8 mouse cellular contexts compared by ENCODE assay signal in the genomic region with DNA sequence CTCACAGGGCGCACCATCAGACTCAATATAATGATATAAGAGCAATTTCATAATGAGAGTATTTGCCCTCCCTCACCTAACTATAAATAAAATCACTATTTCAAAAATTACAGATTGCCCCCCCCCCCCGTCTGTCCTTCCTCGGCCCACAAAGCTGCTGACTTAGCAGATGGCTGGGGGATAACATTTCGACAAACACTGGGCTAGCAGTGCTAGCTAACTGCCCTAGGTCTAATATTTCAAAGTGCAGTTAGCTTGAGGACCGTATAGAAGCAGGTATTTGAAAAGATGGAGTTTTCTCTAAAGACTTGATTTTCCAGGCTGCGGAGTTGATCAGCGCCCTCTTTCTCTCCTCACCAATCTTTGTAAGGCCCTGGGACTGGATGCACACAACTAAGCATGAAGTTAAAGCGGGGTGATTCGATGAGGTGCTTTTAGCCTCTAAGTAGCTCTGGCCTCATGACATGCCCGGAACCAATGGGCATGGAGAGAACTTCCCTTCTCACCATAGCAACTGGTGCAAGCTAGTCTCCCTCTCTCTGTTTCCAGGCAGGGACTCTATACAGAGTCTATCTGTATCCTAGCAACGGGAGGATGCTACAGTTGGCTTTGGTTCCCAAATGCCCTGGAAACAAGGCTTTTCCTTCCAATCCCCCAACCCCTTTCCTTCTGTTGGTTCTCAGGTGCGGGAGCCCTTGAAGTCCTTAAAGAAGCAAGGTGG.
DNase-seq lines count a peak whose midpoint lies in the region; ATAC-seq and TF ChIP-seq lines count a peak whose summit lies in the region.

No protein-coding gene starts in this region.

- peaks cover 12 to 19% of the 10 kb centered on the region in 2 experiments for H3K4me1 ChIP-seq in MEL (ENCODE audit: control insufficient read depth in 1 of 2, insufficient read depth in 2 of 2, low read length in 2 of 2)
- peaks cover 42% of the 10 kb centered on the region for H3K4me1 ChIP-seq in midbrain, embryonic 13.5 days (replicated peaks)

- peaks cover 7% of the 10 kb centered on the region; the same call in 1 of the 2 replicates for H3K79me2 ChIP-seq in MEL (ENCODE audit: control insufficient read depth, insufficient read depth, low read length, poor library complexity)

- no peaks in the 10 kb centered on the region for H3K9me3 ChIP-seq in MEL (replicated peaks; ENCODE audit: insufficient read depth, low read length)
- H3K9me3 ChIP-seq in midbrain, embryonic 13.5 days = no peaks in the 10 kb centered on the region

- no peaks in the 10 kb centered on the region for H3K27me3 ChIP-seq in MEL (ENCODE audit: control insufficient read depth in 1 of 2, insufficient read depth in 2 of 2, low read length in 2 of 2)
- 0 out of 2 replicates have a peak, but pooled peaks cover 2% of the 10 kb centered on the region for H3K27me3 ChIP-seq in midbrain, embryonic 13.5 days

- TF ChIP-seq CTCF in MEL (IDR thresholded peaks at IDR 0.05 in 2 of 3, conservative IDR thresholded peaks at IDR 0.05 in 1 of 3; ENCODE audit: control insufficient read depth in 1 of 3, insufficient read depth in 1 of 3, low read depth in 2 of 3, low read length in 3 of 3, poor library complexity in 1 of 3, severe bottlenecking in 1 of 3) = no peak

- H3K9ac ChIP-seq in MEL (ENCODE audit: control insufficient read depth, low read depth, low read length, poor library complexity, severe bottlenecking) = peak overlapping the region; percentile 97
- no peak overlapping the region for H3K9ac ChIP-seq in midbrain, embryonic 13.5 days (replicated peaks)

- 43% methylated on average over 12 of the region's 12 CpGs for WGBS in midbrain, embryonic 13.5 days

- H3K4me3 ChIP-seq in MEL (ENCODE audit: control insufficient read depth in 1 of 2, insufficient read depth in 1 of 2, low read depth in 2 of 2, low read length in 2 of 2) = peak overlapping the region; percentile 62 to 71
- H3K4me3 ChIP-seq in midbrain, embryonic 13.5 days (replicated peaks) = no peak overlapping the region

- H3K36me3 ChIP-seq in MEL (ENCODE audit: control insufficient read depth in 1 of 2, insufficient read depth in 2 of 2, low read length in 2 of 2) = peaks cover 0 to 26% of the 10 kb centered on the region in 2 experiments; a peak in 2 of 4 replicates
- no peaks in the 10 kb centered on the region for H3K36me3 ChIP-seq in midbrain, embryonic 13.5 days

- H3K4me2 ChIP-seq in midbrain, embryonic 13.5 days (replicated peaks) = no peak overlapping the region

- no peak for TF ChIP-seq RAD21 in MEL (IDR thresholded peaks at IDR 0.05; ENCODE audit: low read depth, low read length)

- ATAC-seq in midbrain, embryonic 13.5 days = peak; percentile 82
- no peak for ATAC-seq in activated CD4-positive, CD25-positive, alpha-beta regulatory T cell, adult 4 months

- peak overlapping the region; percentile 100 for H3K27ac ChIP-seq in MEL (ENCODE audit: control insufficient read depth, low read depth, low read length)
- no peak overlapping the region for H3K27ac ChIP-seq in midbrain, embryonic 13.5 days

- DNase-seq in MEL (ENCODE audit: low read depth, low spot score) = peak; percentile 89
- peak; percentile 67 for DNase-seq in embryo, embryonic 11 days
- peak; percentile 61 to 81 for DNase-seq in layer of hippocampus, adult 18-20 months (ENCODE audit: low spot score in 2 of 2)
- no peak for DNase-seq in adrenal gland, adult (ENCODE audit: inconsistent age in 2 of 2, low spot score in 1 of 2)
- DNase-seq in urinary bladder, adult 2 months (ENCODE audit: low spot score) = no peak
- no peak for DNase-seq in thymus, postnatal 36 days

- no peak; a peak in 1 of 4 replicates for TF ChIP-seq POLR2A in MEL (IDR thresholded peaks at IDR 0.05; ENCODE audit: control insufficient read depth in 1 of 2, insufficient read depth in 1 of 2, low read depth in 1 of 2, low read length in 2 of 2, poor library complexity in 1 of 2)

- TF ChIP-seq EP300 in MEL (IDR thresholded peaks at IDR 0.05; ENCODE audit: low read depth in 1 of 2, low read length in 2 of 2) = no peak; a peak in 1 of 4 replicates

TF ChIP-seq in MEL, 35 proteins besides CTCF, POLR2A, EP300 and RAD21:
- TF ChIP-seq USF1 (IDR thresholded peaks at IDR 0.05; ENCODE audit: low read depth, low read length) (peak; percentile 79), ZKSCAN1 (IDR thresholded peaks at IDR 0.05; ENCODE audit: low read depth, low read length) (no peak), SIN3A (IDR thresholded peaks at IDR 0.05; ENCODE audit: low read length) (peak; percentile 58), CHD2 (IDR thresholded peaks at IDR 0.05; ENCODE audit: low read length) (no peak), TBP (IDR thresholded peaks at IDR 0.05; ENCODE audit: low read depth, low read length) (no peak; the same call in 1 of the 2 replicates), MAZ (IDR thresholded peaks at IDR 0.05; ENCODE audit: low read depth, low read length) (peak; percentile 42; the same call in 1 of the 2 replicates), ETS1 (IDR thresholded peaks at IDR 0.05; ENCODE audit: low read depth, low read length) (no peak), MAFK (IDR thresholded peaks at IDR 0.05; ENCODE audit: borderline replicate concordance, low read depth, low read length) (peak; percentile 85), GABPA (IDR thresholded peaks at IDR 0.05; ENCODE audit: low read depth, low read length) (no peak), POLR2AphosphoS5 (IDR thresholded peaks at IDR 0.05; ENCODE audit: borderline replicate concordance, low read depth, low read length) (no peak), MEF2A (IDR thresholded peaks at IDR 0.05; ENCODE audit: extremely low read depth, insufficient replicate concordance, low read depth, low read length, poor library complexity, severe bottlenecking) (no peak), ELF1 (IDR thresholded peaks at IDR 0.05; ENCODE audit: low read depth, low read length) (no peak), BHLHE40 (IDR thresholded peaks at IDR 0.05; ENCODE audit: borderline replicate concordance, low read depth, low read length) (no peak), E2F4 (IDR thresholded peaks at IDR 0.05; ENCODE audit: borderline replicate concordance, low read depth, low read length) (no peak), KAT2A (conservative IDR thresholded peaks at IDR 0.05; ENCODE audit: low read depth, low read length) (no peak), JUND (IDR thresholded peaks at IDR 0.05; ENCODE audit: low read depth, low read length) (no peak), MAX (IDR thresholded peaks at IDR 0.05; ENCODE audit: low read length) (peak; percentile 57; the same call in 1 of the 2 replicates), SMC3 (IDR thresholded peaks at IDR 0.05; ENCODE audit: low read depth, low read length) (no peak), CHD1 (IDR thresholded peaks at IDR 0.05; ENCODE audit: low read depth, low read length) (no peak), MYB (IDR thresholded peaks at IDR 0.05; ENCODE audit: low read depth, low read length) (no peak), GATA1 (IDR thresholded peaks at IDR 0.05; ENCODE audit: low read depth, low read length) (no peak), TAL1 (IDR thresholded peaks at IDR 0.05; ENCODE audit: low read length) (no peak), HCFC1 (IDR thresholded peaks at IDR 0.05; ENCODE audit: low read depth, low read length) (no peak), UBTF (IDR thresholded peaks at IDR 0.05; ENCODE audit: borderline replicate concordance, insufficient read depth, low read depth, low read length) (no peak), POLR2AphosphoS2 (IDR thresholded peaks at IDR 0.05; ENCODE audit: low read length) (no peak), ZC3H11A (IDR thresholded peaks at IDR 0.05; ENCODE audit: low read depth, low read length) (no peak), NRF1 (IDR thresholded peaks at IDR 0.05; ENCODE audit: insufficient read depth, low read depth, low read length, poor library complexity, severe bottlenecking) (no peak), TCF12 (IDR thresholded peaks at IDR 0.05; ENCODE audit: low read depth, low read length) (0 out of 2 replicates have a peak, but pooled peaks have one; percentile 6), MXI1 (IDR thresholded peaks at IDR 0.05; ENCODE audit: low read depth, low read length) (0 out of 2 replicates have a peak, but pooled peaks have one; percentile 31), ZNF384 (IDR thresholded peaks at IDR 0.05; ENCODE audit: low read depth, low read length) (no peak), USF2 (IDR thresholded peaks at IDR 0.05; ENCODE audit: borderline replicate concordance in 1 of 2, insufficient read depth in 1 of 2, low read depth in 1 of 2, low read length in 2 of 2) (0 out of 4 replicates have a peak, but pooled peaks of 1 of the 2 experiments have one; percentile 17), NELFE (IDR thresholded peaks at IDR 0.05; ENCODE audit: low read depth, low read length) (peak; percentile 47), ZMIZ1 (IDR thresholded peaks at IDR 0.05; ENCODE audit: low read depth, low read length) (peak; percentile 63; the same call in 1 of the 2 replicates), RCOR1 (IDR thresholded peaks at IDR 0.05; ENCODE audit: low read depth, low read length) (no peak), MYC (IDR thresholded peaks at IDR 0.05; ENCODE audit: low read depth, low read length) (peak; percentile 56; the same call in 1 of the 2 replicates)

Comparison
In these comparisons a context has a peak if more than half of its experiments do, and no peak if none do; other contexts are left out.
1. DNase-seq: peak in MEL (single experiment), embryo, embryonic 11 days (single experiment) and layer of hippocampus, adult 18-20 months (2 of 2); none in adrenal gland, adult (0 of 2), urinary bladder, adult 2 months (single experiment) and thymus, postnatal 36 days (0 of 2).